Mouse (Mus musculus): ENCODE measurements around the gene Cnn1.
"Not testable (repeated sequence)": the region's sequence is repeated elsewhere in the genome, so short reads cannot be mapped to it uniquely, and the experiment has no call there.

Cnn1 gene

GRCm38 (mm10) chr9:22125246-22126027 lies 26.4 kb downstream of the Cnn1 start:
- no peak for DNase-seq (ENCODE audit: low spot score in 2 of 2)

DNA sequence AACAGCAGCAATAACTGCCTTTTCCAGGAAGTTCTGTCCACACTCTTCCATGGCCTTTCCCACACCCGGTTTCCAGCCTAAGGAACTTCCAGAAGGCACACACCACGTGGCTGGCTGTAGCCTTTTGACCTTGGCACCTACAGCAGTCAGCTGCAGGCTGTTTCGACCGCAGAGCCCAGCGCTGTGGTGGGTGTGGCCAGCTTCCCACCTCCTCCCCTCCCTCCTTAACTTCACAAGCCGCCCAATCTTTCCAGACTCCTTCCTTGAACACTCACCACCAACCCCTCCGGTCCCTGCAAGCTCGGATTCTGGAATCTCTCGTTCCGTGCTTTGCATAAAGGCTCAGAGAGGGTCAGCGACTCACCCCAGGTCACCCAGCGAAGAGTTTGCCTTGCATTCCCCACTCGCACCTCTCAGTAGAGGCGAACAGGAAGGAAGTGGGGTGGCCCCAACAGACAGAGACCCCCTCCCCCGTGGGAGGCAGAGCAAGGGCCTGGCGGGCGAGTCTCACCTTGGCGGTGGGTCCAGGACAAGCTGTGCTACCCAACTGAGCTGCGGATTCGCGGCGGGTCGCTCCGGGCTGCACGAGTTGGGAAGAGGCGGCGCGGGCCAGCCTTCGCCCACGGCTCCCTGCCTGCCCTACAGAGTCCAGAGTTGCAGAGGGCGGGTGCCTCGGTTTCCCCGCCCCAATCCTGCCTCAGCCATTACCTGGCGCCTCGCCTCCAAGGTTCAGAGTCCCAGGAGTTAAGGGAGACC lies 32.4 kb downstream of the Cnn1 start:
- DNase-seq (ENCODE audit: low spot score in 2 of 2), result peak in 1 of 2 experiments; percentile 38

DNA sequence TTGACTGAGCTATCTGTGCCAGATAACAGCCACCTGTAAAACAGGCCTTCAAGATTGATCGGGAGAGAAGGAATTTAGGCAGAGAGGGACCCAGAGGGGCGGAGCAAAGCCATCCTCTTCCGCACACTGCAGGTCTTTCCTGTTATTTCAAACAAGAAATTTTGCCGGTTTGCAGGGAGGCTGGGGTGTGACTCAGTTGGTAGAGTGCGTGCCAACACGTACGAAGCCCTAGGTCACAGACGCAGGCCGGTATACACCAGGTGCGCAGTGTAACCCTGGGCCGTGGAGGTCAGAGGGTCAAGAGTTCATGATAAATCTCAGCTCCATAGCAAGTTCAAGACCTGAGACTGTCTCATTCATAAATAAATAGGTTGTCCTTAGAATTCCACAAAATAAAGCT lies 33.2 kb downstream of the Cnn1 start:
- no peak for DNase-seq (ENCODE audit: low spot score in 2 of 2)

DNA sequence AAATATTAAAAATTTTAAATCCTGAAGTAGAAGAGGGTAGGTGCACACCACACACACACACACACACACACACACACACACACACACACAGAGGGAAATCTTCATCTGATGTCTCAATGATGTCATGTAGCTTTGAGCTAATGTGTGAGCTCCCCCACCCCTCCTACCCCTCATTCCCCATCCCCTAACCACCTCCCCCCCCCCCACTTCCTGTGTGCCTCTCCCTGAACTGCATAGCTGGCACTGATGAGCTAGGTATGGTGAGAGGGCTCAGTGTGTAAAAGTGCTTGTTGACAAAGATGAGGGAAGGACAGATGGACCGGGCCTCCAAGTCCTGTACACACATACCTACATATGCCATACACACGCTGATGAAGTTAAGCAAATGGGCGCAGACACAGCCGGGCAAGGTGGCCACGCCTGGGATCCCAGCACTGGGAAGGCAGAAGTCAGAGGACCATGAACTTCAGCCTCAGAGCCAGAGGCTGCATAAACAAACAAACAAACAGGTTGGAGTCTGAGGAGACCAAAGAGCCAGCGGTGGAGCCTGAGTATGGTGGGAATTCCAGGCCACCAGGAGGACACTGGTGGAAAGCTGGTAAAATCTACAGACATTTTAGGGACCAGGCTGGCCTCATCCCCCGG lies 35.4 kb downstream of the Cnn1 start:
- no peak for DNase-seq (ENCODE audit: low spot score in 2 of 2)

GRCm38 (mm10) chr9:22134988-22135643 lies 36.1 kb downstream of the Cnn1 start:
- DNase-seq (ENCODE audit: low spot score in 2 of 2), result no peak

DNA sequence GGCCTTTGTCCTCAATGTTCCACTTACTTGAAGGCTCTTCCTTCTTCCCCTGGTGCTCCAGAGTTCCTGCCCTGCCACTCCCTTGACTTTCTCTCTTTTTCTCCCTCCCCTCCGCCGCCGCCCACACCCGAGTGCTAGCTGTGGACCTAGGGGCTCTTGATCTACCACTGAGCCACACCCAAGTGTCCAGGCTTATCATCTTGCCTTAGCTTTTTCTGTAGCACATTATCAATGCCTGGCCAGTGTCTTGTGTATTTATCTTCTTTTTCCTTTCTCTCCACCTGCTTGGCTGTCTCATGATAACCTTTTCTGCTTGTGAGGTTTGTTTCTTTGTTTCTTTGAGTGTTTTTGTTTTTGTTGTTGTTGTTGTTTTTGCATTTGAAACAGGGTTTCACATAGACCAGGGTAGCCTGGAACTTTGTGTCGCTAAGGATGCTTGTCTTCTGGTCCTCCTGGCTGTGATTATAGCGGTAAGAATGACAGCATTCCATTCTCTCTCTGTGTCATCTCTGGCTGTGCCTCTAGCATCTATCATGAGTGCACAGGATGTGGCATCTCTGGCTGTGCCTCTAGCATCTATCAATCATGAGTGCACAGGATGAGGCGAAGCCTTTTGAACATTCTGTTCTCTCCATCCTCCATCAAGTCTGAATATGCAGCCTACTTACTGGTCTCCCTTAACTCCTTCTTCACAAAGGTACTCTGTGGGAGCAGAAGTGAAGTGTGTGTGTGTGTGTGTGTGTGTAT lies 36.8 kb downstream of the Cnn1 start, which contains the start of gene Acp5:
Gene Acp5, minus strand, starts transcription at position 68 of the 747 bp plus-strand sequence.
- no peak for DNase-seq (ENCODE audit: low spot score in 2 of 2)

GRCm38 (mm10) chr9:22136765-22137547 lies 37.9 kb downstream of the Cnn1 start:
- DNase-seq (ENCODE audit: low spot score in 2 of 2), result no peak

GRCm38 (mm10) chr9:22138480-22138879 lies 39.5 kb downstream of the Cnn1 start:
- no peak for DNase-seq (ENCODE audit: low spot score in 2 of 2)

DNA sequence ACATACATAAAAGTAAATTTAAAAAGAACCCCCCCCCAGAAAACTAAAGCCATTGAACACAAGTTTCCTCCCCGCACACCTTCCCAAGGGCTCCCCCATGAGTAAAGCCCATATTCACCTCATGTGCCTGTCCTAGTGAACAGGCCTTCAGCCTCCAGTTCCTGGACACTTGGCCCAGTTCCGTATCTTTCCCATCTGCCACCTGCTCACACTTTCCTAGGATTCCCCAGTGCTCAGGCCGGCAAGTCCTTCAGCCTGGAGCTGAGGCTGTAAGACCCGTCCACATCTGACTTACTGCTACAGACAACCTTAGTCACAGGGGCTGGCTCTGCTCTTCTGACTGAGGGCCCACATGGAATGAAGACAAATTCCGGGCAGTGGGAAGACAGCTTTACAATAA lies 40.7 kb downstream of the Cnn1 start:
- no peak for DNase-seq (ENCODE audit: low spot score in 2 of 2)

- DNase-seq (ENCODE audit: low spot score in 2 of 2), result peak; percentile 76 to 78
These were observed 44.4 kb downstream of the Cnn1 start for GRCm38 (mm10) chr9:22143108-22144037.

GRCm38 (mm10) chr9:22144304-22144965 lies 45.4 kb downstream of the Cnn1 start:
- DNase-seq (ENCODE audit: low spot score in 2 of 2), result no peak

GRCm38 (mm10) chr9:22149426-22150248 lies 50.6 kb downstream of the Cnn1 start:
- no peak for DNase-seq (ENCODE audit: low spot score in 2 of 2)

DNA sequence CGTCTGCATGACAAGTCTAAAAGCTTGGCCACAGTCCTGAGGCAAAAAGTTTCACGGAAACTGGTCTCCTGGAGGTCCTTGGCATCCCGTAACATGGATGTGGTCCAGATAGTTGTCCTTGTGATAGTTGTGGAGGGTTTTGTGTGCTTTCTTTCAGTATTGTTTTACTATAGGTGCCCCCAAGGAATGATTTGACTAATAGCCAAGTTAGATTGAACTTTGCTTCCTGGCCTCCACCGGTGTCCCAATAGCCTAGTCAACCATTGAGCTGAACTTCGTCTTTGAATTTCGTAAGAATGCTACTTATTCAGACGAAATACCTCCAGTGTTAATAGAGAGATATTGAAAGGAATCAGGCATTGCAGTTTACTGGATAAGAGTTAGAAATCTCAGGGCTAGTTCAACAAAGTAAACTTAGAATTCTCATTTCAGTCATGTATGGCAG lies 51.3 kb downstream of the Cnn1 start:
- DNase-seq (ENCODE audit: low spot score in 2 of 2), result not testable (repeated sequence)

DNA sequence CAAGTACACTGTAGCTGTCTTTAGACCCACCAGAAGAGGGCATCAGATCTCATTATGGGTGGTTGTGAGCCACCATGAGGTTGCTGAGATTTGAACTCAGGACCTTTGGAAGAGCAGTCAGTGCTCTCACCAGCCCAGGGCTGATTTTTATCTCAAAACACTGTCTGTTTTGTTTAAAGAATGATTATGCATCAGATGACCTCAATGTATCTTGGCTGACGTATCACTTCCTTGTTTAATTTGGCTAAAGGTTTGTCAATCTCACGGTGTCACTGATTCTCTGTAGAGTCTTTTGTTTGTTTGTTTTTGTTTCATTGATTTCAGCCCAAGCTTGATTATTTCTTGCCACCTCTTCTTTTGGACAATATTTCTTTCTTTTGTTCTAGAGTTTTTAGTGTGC lies 51.9 kb downstream of the Cnn1 start:
- DNase-seq (ENCODE audit: low spot score in 2 of 2), result no peak

DNA sequence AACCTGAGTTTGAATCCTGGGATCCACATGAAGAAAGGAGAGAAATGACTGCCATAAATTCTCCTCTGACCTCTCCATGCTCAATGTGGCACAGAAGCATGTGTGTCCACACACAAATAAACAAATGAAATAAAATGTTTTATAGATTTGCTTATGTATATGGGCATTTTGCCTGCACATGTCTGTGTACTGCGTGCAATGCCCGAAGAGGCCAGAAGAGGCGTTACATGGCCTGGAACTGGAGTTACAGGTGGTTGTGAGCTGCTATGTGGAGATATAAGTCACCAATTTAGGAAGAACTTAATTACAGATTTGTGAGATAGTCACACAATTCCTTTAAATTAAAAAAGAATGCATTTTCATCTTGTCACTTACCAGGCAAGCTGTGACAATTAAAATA lies 54.8 kb downstream of the Cnn1 start:
- DNase-seq (ENCODE audit: low spot score in 2 of 2), result no peak

- peak in 1 of 2 experiments; percentile 40 for DNase-seq (ENCODE audit: low spot score in 2 of 2)
These were observed 56.6 kb downstream of the Cnn1 start for GRCm38 (mm10) chr9:22155614-22156013.

- DNase-seq (ENCODE audit: low spot score in 2 of 2), result peak; percentile 98
These were observed 57.7 kb downstream of the Cnn1 start, which contains the start of gene Pigyl for GRCm38 (mm10) chr9:22156497-22157245. Gene Pigyl, plus strand, starts transcription at chr9:22156846.

Measured in urinary bladder, adult 18-20 months (tissue).